Mouse (Mus musculus): Measurements from ENCODE around the gene Dse. TPM values are rescaled to one million over a fixed set of nuclear protein-coding genes. Genes with fewer than 3 reads are reported as not detected.
A peak's percentile ranks its signal among the peaks of the same experiment; 100 is the strongest.
"Not testable (repeated sequence)": the region's sequence is repeated elsewhere in the genome, so short reads cannot be mapped to it uniquely, and the experiment has no call there.

Dse gene
- 12.8 and 24.1 TPM in 2 replicates for polyA plus RNA-seq (2014; fragmentation: Nextera tagmentation; extraction: Ambion mirVana)

DNA sequence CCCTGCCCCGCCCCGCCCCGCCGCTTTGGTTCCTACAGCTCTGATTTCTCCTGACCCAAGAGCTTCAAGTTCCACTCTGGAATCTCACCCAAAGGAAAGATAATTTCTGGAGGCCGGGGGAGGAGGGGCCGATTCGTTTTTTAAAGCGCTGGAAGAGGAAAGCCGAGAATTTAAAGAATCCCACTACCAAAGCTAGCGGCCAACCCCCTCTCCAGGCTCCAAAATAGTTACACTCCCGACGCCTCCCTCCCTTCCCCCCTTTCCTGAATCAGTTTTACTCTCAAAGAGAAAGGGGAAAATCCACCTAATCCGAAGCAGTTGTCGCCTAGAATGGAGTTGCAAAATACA lies at the start of gene Dse:
Gene Dse (minus strand): TSS at position 213 of the 348 bp plus-strand sequence.
- peak within 1 kb of the TSS; percentile 75 for H3K9ac ChIP-seq (ENCODE audit: low read depth, low read length)
- H3K27ac ChIP-seq (ENCODE audit: low read depth, low read length): peak within 1 kb of the TSS; percentile 70
- 0 out of 2 replicates have a peak, but pooled peaks cover 2% of the 10 kb centered on the region for H3K4me1 ChIP-seq (ENCODE audit: control insufficient read depth, insufficient read depth, low read length)
- peak within 1 kb of the TSS; percentile 60 for H3K4me2 ChIP-seq (replicated peaks; ENCODE audit: low read depth, low read length)
- H3K27me3 ChIP-seq (ENCODE audit: control insufficient read depth, insufficient read depth, low read length): no peaks in the 10 kb centered on the region
- H3K4me3 ChIP-seq (ENCODE audit: low read length): peak within 1 kb of the TSS; percentile 60
- 0% methylated on average over 11 of the region's 14 CpGs for WGBS
- H3K36me3 ChIP-seq (ENCODE audit: control insufficient read depth, insufficient read depth, low read length): no peaks in the 10 kb centered on the region
- no peaks in the 10 kb centered on the region for H3K9me3 ChIP-seq (ENCODE audit: control insufficient read depth, low read length)
- ATAC-seq (ENCODE audit: low FRiP score, low TSS enrichment): peak; percentile 29; the same call in 1 of the 2 replicates

DNA sequence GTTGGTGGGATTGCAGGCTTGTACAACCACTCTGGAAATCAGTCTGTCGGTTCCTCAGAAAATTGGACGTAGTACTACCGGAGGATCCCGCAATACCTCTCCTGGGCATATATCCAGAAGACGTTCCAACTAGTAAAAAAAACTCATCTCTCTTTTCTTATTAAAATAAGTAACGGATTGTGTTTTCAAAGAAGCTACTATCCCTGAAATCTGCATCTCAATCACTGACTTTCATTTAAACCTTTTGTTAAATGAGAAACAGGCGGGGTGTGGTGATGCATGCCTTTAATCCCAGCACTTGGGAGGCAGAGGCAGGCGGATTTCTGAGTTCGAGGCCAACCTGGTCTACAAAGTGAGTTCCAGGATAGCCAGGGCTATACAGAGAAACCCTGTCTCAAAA lies 45.3 kb upstream of the Dse start:
- ATAC-seq (ENCODE audit: low FRiP score, low TSS enrichment); H3K4me3 ChIP-seq (ENCODE audit: low read length): not testable (repeated sequence)
- WGBS: 96% methylated on average over 9 of the region's 9 CpGs

DNA sequence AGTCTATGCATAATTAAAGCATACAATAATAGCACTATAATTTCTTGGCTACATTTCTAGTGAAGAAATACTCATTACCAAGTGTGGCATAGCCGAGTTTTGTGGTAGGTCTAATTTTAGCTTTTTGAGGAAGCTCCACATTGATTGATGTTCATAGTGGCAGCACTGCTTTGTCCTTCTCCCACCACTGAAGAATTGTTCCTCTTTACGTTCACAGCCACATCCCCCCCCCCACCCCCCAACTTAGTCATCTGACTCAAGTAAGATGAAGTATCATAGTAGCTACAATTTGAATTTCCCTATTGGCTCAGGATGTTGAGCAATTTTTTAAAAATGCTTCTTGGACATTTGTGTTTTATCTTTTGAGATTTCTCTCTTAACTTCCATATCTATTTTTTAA lies 42.1 kb upstream of the Dse start:
- H3K9ac ChIP-seq (ENCODE audit: low read depth, low read length): no peak overlapping the region
- H3K4me2 ChIP-seq (replicated peaks; ENCODE audit: low read depth, low read length): no peak overlapping the region
- H3K4me3 ChIP-seq (ENCODE audit: low read length): no peak overlapping the region
- WGBS: 53% methylated on average over 2 of the region's 2 CpGs
- H3K27me3 ChIP-seq (ENCODE audit: control insufficient read depth, insufficient read depth, low read length): no peaks in the 10 kb centered on the region
- ATAC-seq (ENCODE audit: low FRiP score, low TSS enrichment): no peak
- no peak overlapping the region for H3K27ac ChIP-seq (ENCODE audit: low read depth, low read length)
- H3K9me3 ChIP-seq (ENCODE audit: control insufficient read depth, low read length): no peaks in the 10 kb centered on the region
- no peaks in the 10 kb centered on the region for H3K36me3 ChIP-seq (ENCODE audit: control insufficient read depth, insufficient read depth, low read length)
- H3K4me1 ChIP-seq (ENCODE audit: control insufficient read depth, insufficient read depth, low read length): no peaks in the 10 kb centered on the region

More for the DNA sequence above, 45.3 kb upstream of the Dse start:
- not testable (repeated sequence) for H3K4me2 ChIP-seq (replicated peaks; ENCODE audit: low read depth, low read length); H3K27ac ChIP-seq (ENCODE audit: low read depth, low read length); H3K4me1 ChIP-seq (ENCODE audit: control insufficient read depth, insufficient read depth, low read length); H3K36me3 ChIP-seq (ENCODE audit: control insufficient read depth, insufficient read depth, low read length); H3K27me3 ChIP-seq (ENCODE audit: control insufficient read depth, insufficient read depth, low read length); H3K9ac ChIP-seq (ENCODE audit: low read depth, low read length); H3K9me3 ChIP-seq (ENCODE audit: control insufficient read depth, low read length)

DNA sequence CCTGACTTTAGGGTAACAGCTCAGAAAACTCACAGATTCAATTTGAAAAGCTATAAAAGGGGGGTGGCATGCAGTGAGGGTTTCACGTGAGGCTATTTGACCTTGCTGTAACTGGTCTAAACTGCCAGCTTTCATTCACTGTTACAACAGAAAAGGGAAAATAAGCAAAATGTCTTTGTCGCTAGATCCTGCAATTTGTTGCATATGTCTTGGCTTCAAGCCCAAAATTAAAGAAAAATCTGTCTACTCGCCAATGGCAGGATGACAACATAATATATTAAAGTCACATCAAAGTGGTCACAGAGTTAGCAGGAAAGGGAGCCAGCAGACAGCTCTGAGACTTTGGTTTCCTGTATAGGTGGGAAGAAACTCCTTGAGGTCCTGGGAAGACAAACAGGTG lies 40.2 kb upstream of the Dse start:
- ATAC-seq (ENCODE audit: low FRiP score, low TSS enrichment): no peak
- H3K4me2 ChIP-seq (replicated peaks; ENCODE audit: low read depth, low read length): no peak overlapping the region
- WGBS: 34% methylated on average over 3 of the region's 3 CpGs
- no peak overlapping the region for H3K27ac ChIP-seq (ENCODE audit: low read depth, low read length)
- no peaks in the 10 kb centered on the region for H3K36me3 ChIP-seq (ENCODE audit: control insufficient read depth, insufficient read depth, low read length)
- H3K4me1 ChIP-seq (ENCODE audit: control insufficient read depth, insufficient read depth, low read length): no peaks in the 10 kb centered on the region
- H3K4me3 ChIP-seq (ENCODE audit: low read length): no peak overlapping the region
- H3K9ac ChIP-seq (ENCODE audit: low read depth, low read length): no peak overlapping the region
- no peaks in the 10 kb centered on the region for H3K9me3 ChIP-seq (ENCODE audit: control insufficient read depth, low read length)
- H3K27me3 ChIP-seq (ENCODE audit: control insufficient read depth, insufficient read depth, low read length): no peaks in the 10 kb centered on the region

- WGBS: 81% methylated on average over 2 of the region's 2 CpGs
- Histone ChIP-seq H3K4me3 (ENCODE audit: low read length) (no peak overlapping the region), H3K4me2 (replicated peaks; ENCODE audit: low read depth, low read length) (no peak overlapping the region), H3K36me3 (ENCODE audit: control insufficient read depth, insufficient read depth, low read length) (no peaks in the 10 kb centered on the region), H3K9ac (ENCODE audit: low read depth, low read length) (no peak overlapping the region), H3K4me1 (ENCODE audit: control insufficient read depth, insufficient read depth, low read length) (no peaks in the 10 kb centered on the region), H3K9me3 (ENCODE audit: control insufficient read depth, low read length) (no peaks in the 10 kb centered on the region), H3K27me3 (ENCODE audit: control insufficient read depth, insufficient read depth, low read length) (no peaks in the 10 kb centered on the region), H3K27ac (ENCODE audit: low read depth, low read length) (no peak overlapping the region)
- no peak for ATAC-seq (ENCODE audit: low FRiP score, low TSS enrichment)
Measured at GRCm38 (mm10) chr10:34246106-34246505, 38.6 kb upstream of the Dse start.

DNA sequence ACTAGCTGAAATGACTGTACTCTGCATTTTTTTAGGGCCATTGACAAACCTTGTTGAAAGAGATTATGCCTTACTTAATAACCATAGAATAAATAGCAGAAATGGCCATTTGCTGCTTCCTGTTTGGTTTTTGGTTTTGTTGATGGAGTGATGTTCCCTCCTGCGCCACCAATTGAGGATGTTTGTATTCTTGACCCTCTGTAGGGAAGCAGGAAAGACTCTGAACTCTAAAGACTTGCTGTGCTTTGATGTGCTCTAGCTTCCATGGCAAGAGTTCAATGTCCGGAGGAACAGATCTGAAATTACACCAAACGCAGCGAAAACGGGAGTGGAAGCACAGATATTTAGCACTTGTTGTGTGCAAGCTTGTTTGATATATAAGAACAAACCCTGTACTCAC lies 37.2 kb upstream of the Dse start:
- 69% methylated on average over 5 of the region's 5 CpGs for WGBS
- no peak overlapping the region for H3K9ac ChIP-seq (ENCODE audit: low read depth, low read length)
- no peak overlapping the region for H3K27ac ChIP-seq (ENCODE audit: low read depth, low read length)
- no peak for ATAC-seq (ENCODE audit: low FRiP score, low TSS enrichment)
- no peak overlapping the region for H3K4me3 ChIP-seq (ENCODE audit: low read length)
- no peak overlapping the region for H3K4me2 ChIP-seq (replicated peaks; ENCODE audit: low read depth, low read length)
- H3K9me3 ChIP-seq (ENCODE audit: control insufficient read depth, low read length): no peaks in the 10 kb centered on the region
- H3K27me3 ChIP-seq (ENCODE audit: control insufficient read depth, insufficient read depth, low read length): no peaks in the 10 kb centered on the region
- H3K4me1 ChIP-seq (ENCODE audit: control insufficient read depth, insufficient read depth, low read length): no peaks in the 10 kb centered on the region
- no peaks in the 10 kb centered on the region for H3K36me3 ChIP-seq (ENCODE audit: control insufficient read depth, insufficient read depth, low read length)

- Histone ChIP-seq H3K9ac (ENCODE audit: low read depth, low read length) (no peak overlapping the region), H3K4me3 (ENCODE audit: low read length) (no peak overlapping the region), H3K9me3 (ENCODE audit: control insufficient read depth, low read length) (no peaks in the 10 kb centered on the region), H3K4me1 (ENCODE audit: control insufficient read depth, insufficient read depth, low read length) (no peaks in the 10 kb centered on the region), H3K4me2 (replicated peaks; ENCODE audit: low read depth, low read length) (no peak overlapping the region), H3K27ac (ENCODE audit: low read depth, low read length) (no peak overlapping the region), H3K36me3 (ENCODE audit: control insufficient read depth, insufficient read depth, low read length) (no peaks in the 10 kb centered on the region), H3K27me3 (ENCODE audit: control insufficient read depth, insufficient read depth, low read length) (no peaks in the 10 kb centered on the region)
- no peak for ATAC-seq (ENCODE audit: low FRiP score, low TSS enrichment)
- WGBS: 68% methylated on average over 4 of the region's 4 CpGs
Measured at GRCm38 (mm10) chr10:34238536-34238935, 31.0 kb upstream of the Dse start.

DNA sequence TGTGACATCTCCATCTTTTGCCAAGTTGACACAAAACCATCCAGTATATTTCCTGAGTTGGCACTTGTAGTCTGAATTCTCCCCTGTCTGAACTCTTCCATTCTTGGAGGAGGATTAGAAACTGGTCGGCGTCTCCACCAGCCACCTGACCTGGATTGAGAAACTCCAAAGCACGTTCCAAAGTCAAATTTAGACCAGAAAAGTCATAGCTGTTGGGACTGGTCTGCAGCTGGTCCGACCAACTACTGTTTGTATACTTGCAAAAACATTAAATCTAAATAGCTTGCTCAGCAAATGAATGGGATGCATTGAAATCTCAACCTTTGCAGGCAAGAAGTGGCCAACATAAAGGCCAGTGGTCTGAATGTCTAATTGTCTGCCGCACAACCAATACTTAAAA lies 29.1 kb upstream of the Dse start:
- H3K4me2 ChIP-seq (replicated peaks; ENCODE audit: low read depth, low read length): no peak overlapping the region
- H3K9ac ChIP-seq (ENCODE audit: low read depth, low read length): no peak overlapping the region
- no peak for ATAC-seq (ENCODE audit: low FRiP score, low TSS enrichment)
- H3K27ac ChIP-seq (ENCODE audit: low read depth, low read length): no peak overlapping the region
- no peaks in the 10 kb centered on the region for H3K36me3 ChIP-seq (ENCODE audit: control insufficient read depth, insufficient read depth, low read length)
- H3K9me3 ChIP-seq (ENCODE audit: control insufficient read depth, low read length): no peaks in the 10 kb centered on the region
- H3K27me3 ChIP-seq (ENCODE audit: control insufficient read depth, insufficient read depth, low read length): no peaks in the 10 kb centered on the region
- WGBS: 85% methylated on average over 5 of the region's 5 CpGs
- H3K4me1 ChIP-seq (ENCODE audit: control insufficient read depth, insufficient read depth, low read length): no peaks in the 10 kb centered on the region
- H3K4me3 ChIP-seq (ENCODE audit: low read length): no peak overlapping the region

DNA sequence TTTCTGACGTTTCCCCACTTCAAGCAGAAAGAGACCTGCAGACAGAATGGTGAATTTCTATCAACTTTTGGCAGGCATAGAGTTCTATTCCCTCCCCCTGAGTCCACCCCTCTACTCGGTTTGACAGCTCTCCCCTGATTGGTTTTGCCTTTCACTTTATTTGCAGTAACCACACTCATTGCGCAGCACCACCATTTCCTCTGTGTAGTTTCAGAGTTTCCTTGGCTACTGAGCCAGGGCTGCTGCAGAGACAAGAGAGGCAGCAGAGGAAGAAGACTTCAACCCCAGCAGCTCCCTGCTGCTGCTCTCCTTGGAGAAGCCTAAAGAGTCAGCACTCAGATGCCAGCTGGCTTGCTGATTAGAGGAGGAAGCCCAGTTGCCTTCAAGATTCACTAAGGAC lies 27.9 kb upstream of the Dse start:
- no peak overlapping the region for H3K9ac ChIP-seq (ENCODE audit: low read depth, low read length)
- H3K4me1 ChIP-seq (ENCODE audit: control insufficient read depth, insufficient read depth, low read length): no peaks in the 10 kb centered on the region
- ATAC-seq (ENCODE audit: low FRiP score, low TSS enrichment): no peak
- no peaks in the 10 kb centered on the region for H3K36me3 ChIP-seq (ENCODE audit: control insufficient read depth, insufficient read depth, low read length)
- no peak overlapping the region for H3K4me2 ChIP-seq (replicated peaks; ENCODE audit: low read depth, low read length)
- no peak overlapping the region for H3K27ac ChIP-seq (ENCODE audit: low read depth, low read length)
- no peaks in the 10 kb centered on the region for H3K27me3 ChIP-seq (ENCODE audit: control insufficient read depth, insufficient read depth, low read length)
- no peak overlapping the region for H3K4me3 ChIP-seq (ENCODE audit: low read length)
- H3K9me3 ChIP-seq (ENCODE audit: control insufficient read depth, low read length): no peaks in the 10 kb centered on the region
- WGBS: 43% methylated on average over 3 of the region's 3 CpGs

Data from kidney, embryonic 14.5 days (tissue).